Comparison of ENCODE assay signal across 27 mouse cellular contexts in the genomic region with DNA sequence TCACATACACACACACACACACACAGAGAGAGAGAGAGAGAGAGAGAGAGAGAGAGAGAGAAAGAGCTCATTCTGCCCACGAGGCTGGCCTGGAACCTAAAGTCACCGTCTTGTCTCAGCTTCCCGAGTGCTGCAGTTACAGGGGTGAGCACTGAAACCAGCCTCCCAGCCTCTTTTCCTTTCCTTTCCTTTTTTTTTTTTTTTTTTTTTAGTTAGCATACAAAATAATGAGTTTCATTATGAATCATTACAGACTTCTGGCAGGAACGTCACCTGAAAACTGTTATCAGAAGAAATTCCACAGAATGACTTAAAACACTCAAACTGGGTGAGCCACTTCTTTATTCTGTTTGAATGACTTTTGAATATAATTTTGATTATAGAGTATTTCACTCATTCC.
"Had no signal": no experiment of that assay in that cellular context is flagged by ENCODE, and none has a peak within 500 bp of the region (broad histone marks: within the 10 kb centered on the region; RNA-seq: fewer than 3 reads in every experiment).

No protein-coding gene starts in this region.

- H3K27ac ChIP-seq: gastrocnemius, adult 2 months; heart, adult 2 months; heart, embryonic 13.5 days; heart, embryonic 15.5 days; hindbrain, embryonic 10.5 days; hindbrain, embryonic 12.5 days; hindbrain, embryonic 14.5 days; kidney, embryonic 15.5 days; limb, embryonic 13.5 days; limb, embryonic 15.5 days; liver, embryonic 12.5 days; liver, embryonic 14.5 days had no signal

- H3K4me3 ChIP-seq: gastrocnemius, adult 2 months; heart, adult 2 months; heart, embryonic 13.5 days; heart, embryonic 15.5 days; hindbrain, embryonic 10.5 days; hindbrain, embryonic 12.5 days; kidney, embryonic 15.5 days; limb, embryonic 13.5 days; limb, embryonic 15.5 days; liver, embryonic 12.5 days had no signal

- H3K4me2 ChIP-seq: heart, embryonic 11.5 days; heart, embryonic 13.5 days; heart, embryonic 15.5 days; hindbrain, embryonic 12.5 days; hindbrain, embryonic 14.5 days; kidney, embryonic 15.5 days; limb, embryonic 13.5 days; limb, embryonic 15.5 days; liver, embryonic 12.5 days had no signal

- H3K4me1 ChIP-seq: hindbrain, embryonic 12.5 days had no signal

- DNase-seq: gastrocnemius, adult 2 months; gastrocnemius, postnatal 10 days; gastrocnemius, postnatal 25 days; heart, adult 2 months; heart, postnatal 14 days; heart, postnatal 4 days; kidney, adult 11 months; kidney, adult 2 months; kidney, adult 9 months; kidney, postnatal 14 days; kidney, postnatal 36 days; layer of hippocampus, adult 9-11 months; layer of hippocampus, postnatal 36 days; left cerebral cortex, postnatal 4 days had no signal

- ATAC-seq: hindbrain, embryonic 16.5 days; intestine, embryonic 16.5 days; liver, embryonic 12.5 days had no signal

- H3K9me3 ChIP-seq: heart, embryonic 13.5 days; heart, embryonic 15.5 days; hindbrain, embryonic 10.5 days; hindbrain, embryonic 12.5 days; kidney, embryonic 15.5 days; limb, embryonic 13.5 days; limb, embryonic 15.5 days; liver, embryonic 12.5 days had no signal

- H3K36me3 ChIP-seq: heart, embryonic 13.5 days; heart, embryonic 15.5 days; hindbrain, embryonic 10.5 days; hindbrain, embryonic 12.5 days; kidney, embryonic 15.5 days; limb, embryonic 13.5 days; limb, embryonic 15.5 days; liver, embryonic 12.5 days had no signal

- H3K27me3 ChIP-seq: heart, embryonic 13.5 days; heart, embryonic 15.5 days; hindbrain, embryonic 12.5 days; kidney, embryonic 15.5 days; limb, embryonic 13.5 days; limb, embryonic 15.5 days; liver, embryonic 12.5 days had no signal

- H3K9ac ChIP-seq: heart, embryonic 13.5 days; heart, embryonic 15.5 days; hindbrain, embryonic 12.5 days; hindbrain, embryonic 14.5 days; kidney, embryonic 15.5 days; limb, embryonic 13.5 days; limb, embryonic 15.5 days; liver, embryonic 12.5 days; liver, embryonic 14.5 days had no signal
